Mouse (Mus musculus) layer of hippocampus, adult 18-20 months (tissue): ENCODE measurements at regions not wholly inside any gene's neighbourhood (a gene's known extent, or its start where the extent isn't known, plus 50 kb on each side); places are given as distances from the start of the nearest gene placed in this dataset.

Experiments
- DNase-seq, 2 experiments: peaks; one replicate each; pipeline ENCODE4 v3.0.0; 2022; ENCODE audit warnings: low spot score in 2 of 2

GRCm38 (mm10) chr5:112002856-112003660 lies 249.3 kb downstream of the Cryba4 start:
- no peak for DNase-seq

- DNase-seq, result no peak
Observed at GRCm38 (mm10) chr5:112004041-112004440, 248.3 kb downstream of the Cryba4 start.

DNA sequence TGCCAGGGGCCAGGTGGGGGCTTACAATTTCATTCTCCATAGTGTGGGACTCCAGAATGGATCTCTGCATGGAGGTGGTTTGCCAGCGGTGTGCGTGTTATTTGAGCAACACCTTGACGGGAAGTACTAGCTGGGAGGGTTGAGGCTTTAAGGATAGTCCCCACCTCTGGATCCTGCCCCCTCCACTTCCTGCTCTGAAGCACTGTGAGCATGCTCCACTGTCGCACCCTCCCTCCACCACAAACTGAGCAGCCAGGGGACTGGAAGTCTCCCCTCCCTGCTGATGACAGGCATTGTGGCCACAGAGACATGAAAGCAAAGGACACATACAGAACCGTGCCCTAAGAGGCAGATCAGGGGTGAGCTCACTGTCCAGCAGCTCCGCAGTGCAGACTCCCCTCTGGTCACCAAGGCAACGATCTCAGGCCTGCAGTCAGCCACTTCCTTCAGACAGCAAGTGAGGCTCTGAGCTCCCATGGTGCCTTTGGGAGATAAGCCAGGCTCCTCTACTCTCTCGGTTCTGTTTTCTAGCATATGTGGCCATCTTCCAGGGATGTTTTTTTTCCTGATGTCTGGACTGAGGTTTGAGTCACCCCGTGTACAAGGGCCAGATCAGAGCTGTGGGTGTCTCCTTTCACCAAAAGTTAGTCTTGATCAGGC lies 239.7 kb downstream of the Cryba4 start:
- DNase-seq, result no peak

- DNase-seq, result no peak
Observed at GRCm38 (mm10) chr5:112018925-112019324, 233.4 kb downstream of the Cryba4 start.

DNA sequence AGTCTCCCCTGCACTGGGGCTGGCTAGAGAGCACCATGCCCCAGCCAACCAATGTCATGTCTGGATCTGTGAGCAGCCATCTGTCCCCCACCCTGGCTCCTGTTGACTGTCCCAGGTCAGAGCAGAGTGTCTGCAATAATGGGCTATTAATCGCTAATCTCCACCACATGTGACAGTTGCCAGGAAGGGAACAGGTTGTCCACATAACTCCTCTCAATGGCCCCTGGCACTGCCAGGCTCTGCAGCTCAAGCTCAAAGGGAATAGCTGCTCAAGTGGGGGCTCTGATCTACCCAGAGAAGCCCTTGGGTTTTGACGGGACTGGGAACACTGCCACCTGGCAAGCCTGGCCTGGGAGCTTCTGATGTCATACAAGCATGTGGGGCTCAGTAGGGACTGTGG lies 231.4 kb downstream of the Cryba4 start:
- DNase-seq, result peak in 1 of 2 experiments; percentile 31

DNA sequence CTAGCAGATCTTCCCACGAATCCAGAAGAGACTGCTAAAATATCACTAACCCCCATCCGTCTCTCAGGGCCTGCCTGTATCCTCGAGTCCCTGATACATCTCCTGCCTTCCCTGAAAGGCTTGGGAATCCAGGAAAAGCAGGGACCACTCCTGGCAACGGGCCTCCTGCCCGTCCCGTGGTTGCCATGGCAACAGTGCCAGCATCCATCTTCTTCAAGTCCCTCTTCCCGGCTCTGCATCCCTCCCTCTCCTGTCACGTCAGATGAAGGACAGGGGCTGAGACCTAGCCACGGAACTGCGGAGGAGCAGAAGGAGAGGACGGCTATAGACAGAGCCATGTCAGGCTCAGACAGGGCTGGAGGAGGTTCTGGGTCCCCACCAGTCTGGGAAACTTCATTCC lies 222.4 kb downstream of the Cryba4 start:
- DNase-seq, result peak; percentile 47 to 62

DNA sequence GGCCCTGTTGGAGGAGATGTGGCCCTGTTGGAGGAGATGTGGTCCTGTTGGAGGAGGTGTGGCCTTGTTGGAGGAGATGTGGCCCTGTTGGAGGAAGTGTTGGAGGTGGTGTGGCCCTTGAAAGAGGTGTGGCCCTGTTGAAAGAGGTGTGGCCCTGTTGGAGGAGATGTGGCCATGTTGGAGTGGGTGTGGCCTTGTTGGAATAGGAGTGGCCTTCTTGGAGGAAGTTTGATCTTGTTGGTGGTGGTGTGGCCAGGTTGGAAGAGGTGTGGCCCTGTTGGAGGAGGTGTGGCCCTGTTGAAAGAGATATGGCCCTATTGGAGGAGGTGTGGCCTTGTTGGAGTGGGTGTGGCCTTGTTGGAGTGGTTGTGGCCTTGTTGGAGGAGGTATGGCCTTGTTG lies 220.3 kb downstream of the Cryba4 start:
- no peak for DNase-seq

DNA sequence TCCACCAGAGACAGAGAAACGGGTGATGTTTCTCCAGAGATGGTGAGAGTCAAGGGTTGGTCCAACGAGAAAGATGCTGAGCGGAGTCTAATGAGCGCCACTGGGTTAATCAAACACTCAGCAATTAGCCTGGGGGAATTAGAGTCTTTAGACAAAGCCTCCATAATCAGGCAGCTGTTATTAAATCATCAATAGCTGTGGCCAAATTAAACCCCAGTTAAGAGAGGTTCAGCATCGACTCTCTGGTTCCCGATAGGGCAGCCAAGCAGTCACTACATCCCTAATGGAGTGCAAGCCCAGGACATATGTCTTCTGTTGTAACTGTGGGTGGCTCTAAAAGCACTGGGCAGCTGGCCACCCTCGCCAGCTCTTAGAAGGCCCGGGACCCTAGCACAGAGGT lies 216.9 kb downstream of the Cryba4 start:
- no peak for DNase-seq

DNA sequence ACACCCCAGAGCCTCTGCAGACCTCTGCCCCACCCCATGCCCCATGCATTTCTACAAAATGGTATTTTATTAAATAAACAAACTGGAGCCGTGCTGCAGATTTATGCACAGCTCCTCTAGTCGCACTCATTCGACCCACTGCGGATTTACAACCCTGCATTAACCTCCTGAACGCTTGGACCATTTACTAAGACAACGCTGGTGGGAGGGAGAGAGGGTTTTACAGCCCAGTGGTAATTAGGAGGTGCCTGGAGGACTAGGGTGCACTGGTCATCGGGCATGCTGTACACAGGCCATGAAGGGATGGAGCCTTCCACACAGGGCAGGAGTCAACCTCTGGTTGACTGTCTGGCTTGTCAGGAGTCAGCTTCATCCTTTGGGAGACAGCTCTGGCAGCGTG lies 215.2 kb downstream of the Cryba4 start:
- no peak for DNase-seq

GRCm38 (mm10) chr5:112039645-112040372 lies 212.5 kb downstream of the Cryba4 start:
- DNase-seq, result no peak

DNA sequence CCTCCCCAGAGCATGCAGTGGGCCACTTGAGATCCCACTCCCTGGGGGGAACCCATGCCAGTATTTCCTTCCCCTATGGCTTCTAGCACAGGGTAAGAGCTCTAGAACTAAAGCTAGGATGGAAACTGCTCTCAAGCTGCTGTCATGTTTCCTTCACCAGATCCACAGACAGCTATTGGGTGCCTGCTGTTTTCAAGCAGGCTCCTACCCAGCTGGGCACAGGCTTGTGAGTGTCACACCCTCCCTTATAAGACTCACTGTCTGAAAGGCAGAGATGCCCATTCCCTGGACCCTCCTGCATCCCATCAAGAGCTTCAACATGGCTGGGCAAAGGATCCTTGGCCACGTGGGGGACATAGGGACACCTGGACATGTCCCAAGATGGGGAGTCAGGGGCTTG lies 211.6 kb downstream of the Cryba4 start:
- DNase-seq, result no peak

GRCm38 (mm10) chr5:112041285-112041684 lies 211.0 kb downstream of the Cryba4 start:
- DNase-seq, result peak in 1 of 2 experiments; percentile 66

GRCm38 (mm10) chr5:112042236-112042635 lies 210.1 kb downstream of the Cryba4 start:
- no peak for DNase-seq

- no peak for DNase-seq
Observed at GRCm38 (mm10) chr5:112050046-112050782, 202.1 kb downstream of the Cryba4 start.

DNA sequence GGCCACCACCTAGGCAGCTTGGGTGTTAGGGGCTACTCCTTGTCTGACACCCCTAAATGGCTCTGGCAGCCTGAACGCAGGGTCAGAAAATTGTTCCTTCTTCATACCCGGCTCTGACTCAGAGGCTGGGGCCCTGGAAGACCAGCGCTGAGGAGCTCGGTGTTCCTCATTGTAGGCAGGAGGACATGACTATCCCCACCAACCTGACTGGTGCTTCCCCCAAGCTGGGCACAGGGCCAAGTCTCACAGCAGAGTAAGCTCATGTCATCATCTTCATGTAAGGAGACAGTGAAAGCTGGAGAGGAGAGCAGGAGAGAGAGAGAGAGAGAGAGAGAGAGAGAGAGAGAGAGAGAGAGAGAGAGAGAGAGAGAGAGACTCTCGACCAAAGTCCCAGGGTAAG lies 201.4 kb downstream of the Cryba4 start:
- DNase-seq, result no peak

- DNase-seq, result no peak
Observed at GRCm38 (mm10) chr5:112051786-112052185, 200.5 kb downstream of the Cryba4 start.

DNA sequence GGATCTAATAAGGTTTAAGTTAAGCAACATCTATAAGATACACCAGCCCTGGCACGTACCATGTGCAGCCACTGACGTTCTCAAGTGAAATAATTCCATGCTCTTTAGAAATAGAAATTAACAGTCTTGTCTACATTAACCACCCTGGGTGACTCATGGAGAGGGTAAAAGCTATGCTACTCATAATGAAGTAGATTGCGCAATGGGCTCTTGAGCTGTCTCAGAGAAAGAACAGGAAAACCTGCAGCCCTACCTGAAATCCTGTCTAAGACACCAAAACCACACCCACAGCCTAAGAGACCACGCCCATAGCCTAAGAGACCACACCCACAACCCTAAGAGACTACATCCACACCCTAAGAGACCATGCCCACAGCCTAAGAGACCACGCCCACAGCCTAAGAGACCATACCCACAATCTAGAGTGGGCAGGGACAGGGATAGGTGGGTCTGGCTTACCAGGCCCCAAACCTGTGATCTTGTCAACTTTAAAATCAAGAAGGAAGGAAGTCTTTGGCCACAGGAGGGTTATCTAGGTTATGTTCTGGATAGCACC lies 198.6 kb downstream of the Cryba4 start:
- no peak for DNase-seq

DNA sequence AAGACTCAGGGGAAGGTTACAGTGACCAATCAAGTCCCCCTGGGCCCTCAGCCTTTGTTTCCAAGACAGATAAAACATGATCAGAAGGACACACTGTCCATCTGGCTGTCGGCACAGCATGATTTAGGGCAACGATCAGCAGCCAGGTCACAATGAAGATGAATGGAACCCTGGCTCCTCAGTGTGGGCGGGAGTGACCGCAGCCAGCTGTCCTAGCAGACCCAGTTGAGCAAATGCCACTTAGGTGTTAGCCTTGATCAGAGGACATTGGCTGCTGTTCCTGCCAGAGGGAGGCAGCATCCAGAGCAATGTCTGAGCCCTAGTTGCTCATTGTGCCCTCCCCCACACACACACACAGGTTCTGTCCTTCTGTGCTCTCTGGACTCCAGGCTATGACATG lies 197.3 kb downstream of the Cryba4 start:
- no peak for DNase-seq

DNA sequence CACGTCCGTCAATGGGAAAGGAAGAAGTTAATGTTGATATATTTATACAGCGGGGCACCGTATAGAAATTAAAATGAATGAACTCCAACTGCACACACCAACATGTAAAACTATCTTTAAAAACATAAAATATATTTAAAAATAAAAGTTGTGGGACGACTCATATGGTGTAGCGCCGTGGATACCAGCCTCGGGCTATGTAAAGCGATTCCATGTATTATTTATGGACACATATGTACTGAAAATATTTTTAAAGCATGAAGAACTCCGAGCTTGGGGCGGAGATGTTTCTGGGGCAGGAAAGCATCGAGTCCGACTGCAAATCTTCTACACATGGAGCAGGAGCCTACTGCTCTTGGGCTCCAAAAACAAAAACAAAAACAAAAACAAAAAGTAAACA lies 182.4 kb downstream of the Cryba4 start:
- DNase-seq, result no peak

- no peak for DNase-seq
Observed at GRCm38 (mm10) chr5:112072456-112072855, 179.9 kb downstream of the Cryba4 start.

DNA sequence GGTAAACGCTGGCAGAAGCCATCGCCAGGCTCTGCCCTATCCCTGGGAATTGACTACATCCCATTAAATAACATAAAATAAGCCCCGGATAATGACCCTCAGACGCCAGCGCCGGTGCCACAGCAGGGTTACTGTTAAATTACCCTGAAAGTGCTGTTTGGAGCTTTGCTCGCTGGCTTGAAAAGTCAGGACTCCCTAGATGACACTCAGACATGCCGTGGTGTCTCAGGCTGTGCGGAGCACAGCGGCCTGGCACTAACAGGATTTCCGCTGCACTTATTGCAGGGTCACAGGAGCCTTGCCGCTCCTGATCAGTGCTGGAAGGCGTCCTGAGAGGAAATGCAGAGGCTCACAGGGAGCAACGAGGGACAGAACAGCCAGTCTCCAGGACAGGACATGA lies 175.2 kb downstream of the Cryba4 start:
- DNase-seq, result no peak
